Mouse (Mus musculus) forebrain, embryonic 11.5 days (tissue): ENCODE results near the gene Tnip1. TPM values are rescaled to one million over a fixed set of nuclear protein-coding genes. Genes with fewer than 3 reads are reported as not detected.
A peak's percentile ranks its signal among the peaks of the same experiment; 100 is the strongest.

Experiments used
- ATAC-seq: fragments of 200-750 bp; cut with Nextera tagmentation; replicated peaks from 2 replicates; pipeline ENCODE4 v1.8.0; 2017; ENCODE audit warnings: moderate TSS enrichment; ENCODE audit not compliant: low FRiP score
- DNase-seq: peaks from one replicate; pipeline ENCODE4 v3.0.0-alpha.2; 2017; ENCODE audit warnings: low spot score
- H3K27ac ChIP-seq: fragments of 300-500 bp; sonication (generic); 2 replicates; pipeline ENCODE4 v1.5.1; 2014; ENCODE audit warnings: low read depth, low read length
- H3K27me3 ChIP-seq: fragments of 300-500 bp; sonication (generic); 2 replicates; pipeline ENCODE4 v1.6.1; 2014; ENCODE audit warnings: mild to moderate bottlenecking, low read length, mixed read lengths; ENCODE audit not compliant: control insufficient read depth, insufficient read depth
- H3K36me3 ChIP-seq: fragments of 300-500 bp; sonication (generic); 2 replicates; pipeline ENCODE4 v1.6.1; 2014; ENCODE audit warnings: mild to moderate bottlenecking, low read length, moderate library complexity, mixed read lengths; ENCODE audit not compliant: control insufficient read depth, insufficient read depth
- H3K4me1 ChIP-seq: fragments of 300-500 bp; sonication (generic); replicated peaks from 2 replicates; pipeline ENCODE4 v1.6.1; 2014; ENCODE audit warnings: low read length, mixed read lengths; ENCODE audit not compliant: control insufficient read depth, insufficient read depth
- H3K4me2 ChIP-seq: fragments of 300-500 bp; sonication (generic); 2 replicates; pipeline ENCODE4 v1.6.1; 2014; ENCODE audit warnings: low read depth, mild to moderate bottlenecking, low read length, moderate library complexity, mixed read lengths; ENCODE audit not compliant: severe bottlenecking
- H3K4me3 ChIP-seq: fragments of 300-500 bp; sonication (generic); 2 replicates; pipeline ENCODE4 v1.5.1; 2014; ENCODE audit warnings: low read depth, low read length
- H3K9ac ChIP-seq: fragments of 300-500 bp; sonication (generic); 2 replicates; pipeline ENCODE4 v1.6.1; 2014; ENCODE audit warnings: low read length
- H3K9me3 ChIP-seq: fragments of 300-500 bp; sonication (generic); 2 replicates; pipeline ENCODE4 v1.6.1; 2016; ENCODE audit warnings: low read length, mixed read lengths; ENCODE audit not compliant: control insufficient read depth
- WGBS: fragments of 180-500 bp; shearing (Covaris S2); extraction: QIAGEN DNeasy Blood & Tissue Kit; methylation state at CpG from one replicate; pipeline ENCODE4 v1.1.7; 2014; 5-methylcytosine and 5-hydroxymethylcytosine counted together
- polyA plus RNA-seq: library from polyadenylated mRNA; unstranded; fragments of >200 nt; fragmentation: Nextera tagmentation; extraction: Ambion mirVana; gene quantifications from 2 replicates; pipeline ENCODE4 v1.2.1, GENCODE M21; 2014

Gene Tnip1
- polyA plus RNA-seq, 1 experiment from 2014 or later: 10.3 TPM

DNA sequence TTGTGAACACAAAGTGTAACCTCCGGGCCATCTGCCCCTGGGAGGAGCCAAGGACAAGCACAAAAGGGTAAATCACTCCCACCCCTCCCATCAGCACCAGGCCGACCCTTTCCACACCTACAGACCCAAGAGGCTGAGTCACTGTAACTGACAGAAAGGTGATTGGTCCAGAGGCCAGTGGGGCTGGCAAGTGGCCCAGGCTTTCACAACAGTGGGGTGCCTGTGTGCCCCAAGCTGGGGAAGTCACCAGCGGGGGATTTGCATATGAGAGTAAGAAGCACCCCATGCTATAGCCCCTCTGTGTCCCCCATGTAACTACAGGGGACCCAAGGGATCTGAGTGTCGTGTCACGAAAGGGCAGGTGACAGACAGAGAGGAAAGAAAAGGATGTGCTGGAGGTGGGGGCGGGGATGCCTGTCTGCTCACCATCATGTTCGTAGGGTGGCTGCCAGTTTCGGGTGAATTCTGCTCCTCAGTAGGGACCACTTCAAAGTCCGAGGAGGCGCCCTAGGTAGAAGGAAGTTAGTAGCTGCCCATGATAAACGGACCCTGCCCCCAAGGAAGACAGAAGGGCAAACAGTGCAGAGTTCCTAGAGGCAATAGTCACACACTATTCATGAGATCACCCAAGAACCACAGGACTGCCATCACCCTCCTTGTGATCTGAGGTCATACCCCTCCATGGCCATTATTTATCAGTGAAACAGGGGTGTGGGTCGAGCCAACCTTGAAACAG, 26.5 kb downstream of the Tnip1 start:
- Histone ChIP-seq H3K4me3 (no peak overlapping the region), H3K4me2 (no peak overlapping the region), H3K36me3 (no peaks in the 10 kb centered on the region), H3K27me3 (no peaks in the 10 kb centered on the region), H3K9me3 (no peaks in the 10 kb centered on the region), H3K9ac (no peak overlapping the region; the same call in 1 of the 2 replicates), H3K27ac (no peak overlapping the region), H3K4me1 (no peaks in the 10 kb centered on the region)
- WGBS: 49% methylated on average over 12 of the region's 12 CpGs
- DNase-seq (no peak), ATAC-seq (no peak)

DNA sequence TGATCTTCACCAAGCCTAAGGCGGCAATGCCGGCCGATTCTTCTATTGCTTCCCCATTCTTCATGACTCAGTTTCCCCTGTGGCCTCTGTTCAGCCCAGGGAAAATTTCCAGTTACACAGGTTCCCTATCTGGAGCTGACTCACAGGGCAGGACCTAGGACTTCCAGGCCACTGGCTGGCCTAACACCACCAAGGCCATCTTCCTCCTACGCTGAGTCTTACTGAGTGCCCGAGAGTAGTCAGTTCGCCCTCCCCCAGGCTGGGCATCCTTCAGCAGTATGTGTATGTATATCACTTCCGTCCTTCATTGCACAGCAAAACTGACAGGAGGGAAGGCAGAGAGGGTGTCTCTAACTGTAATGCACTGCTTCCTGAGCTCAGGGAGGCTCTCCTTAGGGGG, 28.5 kb downstream of the Tnip1 start:
- no peak overlapping the region for H3K4me3 ChIP-seq
- 97% methylated on average over 7 of the region's 7 CpGs for WGBS
- ATAC-seq (no peak), DNase-seq (no peak)
- H3K27me3 ChIP-seq: no peaks in the 10 kb centered on the region
- no peaks in the 10 kb centered on the region for H3K9me3 ChIP-seq
- no peak overlapping the region for H3K4me2 ChIP-seq
- no peak overlapping the region for H3K27ac ChIP-seq
- no peak overlapping the region for H3K9ac ChIP-seq
- no peaks in the 10 kb centered on the region for H3K4me1 ChIP-seq
- no peaks in the 10 kb centered on the region for H3K36me3 ChIP-seq

DNA sequence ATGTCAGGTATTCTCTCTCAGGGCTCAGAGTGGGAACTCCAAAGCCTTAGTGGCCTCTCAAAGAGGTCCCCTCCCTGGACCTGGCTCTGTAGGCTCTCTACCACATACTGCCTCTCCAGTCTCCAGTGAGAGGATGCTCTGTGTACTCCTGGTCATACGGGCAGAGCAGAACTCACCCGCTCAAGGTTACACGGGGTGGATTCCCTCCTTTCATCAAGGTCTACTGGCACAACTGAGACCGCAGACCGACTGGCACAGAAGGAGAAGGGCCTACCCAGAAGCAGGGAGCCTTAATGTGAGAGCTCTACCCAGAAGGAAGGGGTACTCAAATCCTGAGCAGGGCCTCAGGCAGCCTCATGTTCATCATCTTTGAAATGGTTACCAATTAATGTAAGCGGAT, 30.2 kb downstream of the Tnip1 start:
- no peak overlapping the region for H3K4me2 ChIP-seq
- DNase-seq (no peak), ATAC-seq (no peak)
- H3K36me3 ChIP-seq: no peaks in the 10 kb centered on the region
- no peak overlapping the region for H3K9ac ChIP-seq
- no peaks in the 10 kb centered on the region for H3K9me3 ChIP-seq
- H3K27me3 ChIP-seq: no peaks in the 10 kb centered on the region
- H3K27ac ChIP-seq: no peak overlapping the region
- H3K4me3 ChIP-seq: no peak overlapping the region
- H3K4me1 ChIP-seq: no peaks in the 10 kb centered on the region
- WGBS: 90% methylated on average over 6 of the region's 6 CpGs

DNA sequence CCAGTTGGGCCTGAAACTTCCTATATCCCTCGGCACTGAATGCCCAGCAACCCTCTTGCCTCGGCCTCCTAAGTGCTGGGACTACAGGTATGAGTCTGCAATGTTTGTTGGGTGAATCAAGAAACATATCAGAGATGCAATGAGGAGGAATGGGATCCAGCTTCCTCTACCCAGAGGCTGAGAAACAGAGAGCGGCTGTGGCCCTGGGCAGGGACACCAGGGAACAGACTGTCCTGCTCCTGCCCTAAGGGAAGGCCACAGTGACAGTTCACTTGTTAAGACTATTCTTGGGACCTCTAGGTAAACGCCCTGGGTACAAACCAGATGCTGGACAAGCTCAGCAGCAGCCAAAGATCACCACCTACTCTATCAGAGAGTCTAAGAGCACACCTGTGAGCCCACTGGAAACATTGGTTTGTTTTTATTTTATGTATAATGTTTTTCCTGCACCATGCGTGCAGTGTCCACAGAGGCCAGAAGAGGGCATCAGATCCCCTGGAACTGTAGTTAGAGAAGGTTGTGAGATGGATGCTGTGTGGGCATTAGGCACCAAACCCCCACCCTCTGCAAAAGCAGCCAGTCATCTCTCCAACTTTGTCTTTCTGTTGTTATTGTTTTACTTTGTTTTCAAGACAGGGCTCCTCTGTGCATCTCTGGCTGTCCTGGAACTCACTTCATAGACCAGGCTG, 31.2 kb downstream of the Tnip1 start:
- Histone ChIP-seq H3K9ac (no peak overlapping the region), H3K9me3 (no peaks in the 10 kb centered on the region), H3K4me2 (no peak overlapping the region), H3K36me3 (no peaks in the 10 kb centered on the region), H3K4me1 (no peaks in the 10 kb centered on the region), H3K27ac (no peak overlapping the region), H3K4me3 (no peak overlapping the region), H3K27me3 (no peaks in the 10 kb centered on the region)
- no peak for ATAC-seq
- WGBS: 65% methylated on average over 5 of the region's 5 CpGs
- DNase-seq: no peak

DNA sequence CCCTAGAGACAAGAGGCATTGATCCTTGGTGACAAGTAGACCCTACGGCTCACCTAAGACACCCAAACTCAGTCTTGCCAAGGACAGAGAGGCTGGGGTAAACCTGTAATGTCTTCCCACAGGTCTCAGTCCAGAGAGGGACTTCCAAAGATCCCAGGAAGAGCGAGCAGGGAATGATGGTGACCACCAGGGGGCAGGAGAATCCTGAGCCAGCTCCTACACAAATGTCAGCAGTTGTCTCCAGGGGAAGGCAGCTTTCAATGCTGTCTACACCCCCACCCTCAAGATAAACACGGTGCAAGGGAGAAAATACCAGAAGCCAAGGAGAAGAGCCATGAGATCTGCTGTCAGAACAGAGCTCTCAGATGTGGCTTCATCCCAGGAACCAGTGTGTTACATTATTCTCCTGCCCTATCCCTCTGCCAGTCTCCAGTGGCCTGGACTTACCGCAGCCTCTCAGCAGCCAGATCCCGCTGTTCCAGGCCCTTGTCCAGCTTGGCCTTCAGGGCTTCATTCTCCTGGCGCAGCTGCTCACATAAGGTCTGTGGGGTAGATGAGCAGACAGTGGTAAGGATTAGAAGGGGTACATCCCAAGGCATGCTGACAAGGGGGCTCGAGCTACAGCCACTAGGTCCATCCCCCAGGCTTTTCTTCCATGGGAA, 32.3 kb downstream of the Tnip1 start:
- H3K4me2 ChIP-seq: no peak overlapping the region
- DNase-seq: peak; percentile 75
- H3K4me3 ChIP-seq: no peak overlapping the region
- no peaks in the 10 kb centered on the region for H3K4me1 ChIP-seq
- H3K27me3 ChIP-seq: no peaks in the 10 kb centered on the region
- no peaks in the 10 kb centered on the region for H3K9me3 ChIP-seq
- H3K36me3 ChIP-seq: no peaks in the 10 kb centered on the region
- H3K9ac ChIP-seq: no peak overlapping the region
- ATAC-seq: no peak
- no peak overlapping the region for H3K27ac ChIP-seq
- 72% methylated on average over 7 of the region's 7 CpGs for WGBS

DNA sequence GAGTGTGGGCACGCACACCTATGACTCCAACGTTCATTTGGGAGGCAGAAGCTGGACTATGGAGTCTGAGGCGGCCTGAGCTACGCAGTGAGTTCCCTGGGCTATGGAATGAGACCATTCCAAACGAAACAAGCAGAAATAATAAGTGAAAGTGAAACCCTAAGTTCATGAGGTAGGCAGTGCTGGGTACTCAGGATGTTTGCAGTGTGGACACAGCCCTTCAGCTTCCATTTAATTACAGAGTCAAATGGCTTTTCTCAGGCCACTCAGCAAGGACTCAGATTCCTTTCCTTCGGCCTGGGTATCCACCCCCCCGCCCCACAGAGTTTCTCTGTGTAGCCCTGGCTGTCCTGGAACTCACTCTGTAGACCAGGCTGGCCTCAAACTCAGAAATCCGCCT, 33.0 kb downstream of the Tnip1 start:
- no peaks in the 10 kb centered on the region for H3K27me3 ChIP-seq
- DNase-seq (no peak), ATAC-seq (no peak)
- H3K27ac ChIP-seq: no peak overlapping the region
- H3K4me1 ChIP-seq: no peaks in the 10 kb centered on the region
- no peaks in the 10 kb centered on the region for H3K9me3 ChIP-seq
- no peaks in the 10 kb centered on the region for H3K36me3 ChIP-seq
- H3K9ac ChIP-seq: no peak overlapping the region
- 85% methylated on average over 8 of the region's 8 CpGs for WGBS
- H3K4me2 ChIP-seq: no peak overlapping the region
- no peak overlapping the region for H3K4me3 ChIP-seq

DNA sequence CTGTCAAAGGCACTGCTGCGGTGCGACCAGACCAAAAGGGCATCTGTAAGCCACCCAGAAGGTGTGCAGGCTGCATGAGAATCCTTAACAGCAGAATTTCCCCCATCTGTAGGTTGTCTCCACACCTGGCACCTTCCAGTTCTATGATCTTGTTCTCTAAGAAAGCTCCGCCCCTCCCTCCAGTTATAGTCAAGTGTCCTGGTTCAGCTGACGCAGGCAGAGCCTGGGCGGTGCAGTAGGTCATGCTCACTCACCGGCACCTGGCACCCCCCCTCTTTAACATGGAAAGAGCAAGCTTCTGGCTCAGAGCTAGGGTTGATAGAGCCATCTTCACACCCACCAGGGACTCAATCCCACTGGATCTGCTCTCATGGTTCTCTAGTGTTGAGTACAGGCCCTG, 33.4 kb downstream of the Tnip1 start:
- Histone ChIP-seq H3K4me1 (no peaks in the 10 kb centered on the region), H3K27me3 (no peaks in the 10 kb centered on the region), H3K4me3 (no peak overlapping the region), H3K27ac (no peak overlapping the region), H3K9ac (no peak overlapping the region), H3K4me2 (no peak overlapping the region), H3K36me3 (no peaks in the 10 kb centered on the region), H3K9me3 (no peaks in the 10 kb centered on the region)
- no peak for DNase-seq
- ATAC-seq: no peak
- 96% methylated on average over 6 of the region's 6 CpGs for WGBS

DNA sequence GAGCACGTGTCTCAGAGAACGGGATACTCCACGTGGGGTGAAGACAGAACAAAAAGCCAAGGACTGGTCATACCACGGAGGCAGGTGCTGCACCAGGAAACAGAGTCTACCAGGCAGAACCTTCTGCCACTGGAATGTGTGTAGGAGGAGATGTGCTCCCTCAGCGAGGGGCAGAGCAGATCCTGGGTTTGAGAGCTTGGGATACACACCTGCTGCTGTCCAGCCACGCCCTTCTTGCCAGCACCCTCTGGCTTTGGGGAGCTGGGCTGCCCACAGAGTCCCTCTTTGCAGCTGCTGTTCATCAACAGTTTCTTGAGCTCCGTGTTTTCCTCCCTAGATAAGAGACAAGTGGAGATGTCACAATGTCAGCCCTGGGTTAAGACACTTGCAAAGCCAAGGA, 33.8 kb downstream of the Tnip1 start:
- ATAC-seq (no peak), DNase-seq (no peak)
- H3K4me3 ChIP-seq: no peak overlapping the region
- no peaks in the 10 kb centered on the region for H3K27me3 ChIP-seq
- H3K9ac ChIP-seq: no peak overlapping the region
- H3K36me3 ChIP-seq: no peaks in the 10 kb centered on the region
- H3K27ac ChIP-seq: no peak overlapping the region
- H3K9me3 ChIP-seq: no peaks in the 10 kb centered on the region
- H3K4me2 ChIP-seq: no peak overlapping the region
- 83% methylated on average over 7 of the region's 7 CpGs for WGBS
- H3K4me1 ChIP-seq: no peaks in the 10 kb centered on the region
